Comparison of ENCODE assay signal across 19 mouse cellular contexts in the genomic region with DNA sequence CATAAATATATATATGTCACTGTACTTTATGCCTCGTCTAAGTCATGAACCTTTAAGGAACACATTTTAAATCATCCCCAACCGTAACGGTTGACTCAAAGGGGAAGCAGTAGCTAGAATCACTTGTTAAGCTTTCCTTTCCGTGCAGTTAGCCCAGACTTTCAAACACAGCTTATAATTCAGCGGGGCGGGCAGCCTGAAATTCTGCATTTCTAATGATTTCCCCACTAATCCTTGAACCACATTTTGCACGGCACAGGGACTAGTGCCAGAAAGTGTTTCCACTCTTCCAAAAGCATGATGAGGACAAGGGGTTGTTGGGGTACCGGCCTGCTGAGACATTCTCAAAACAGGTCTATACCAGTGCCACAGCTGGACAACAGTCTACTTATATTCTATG.
DNase-seq lines count a peak whose midpoint lies in the region; ATAC-seq lines count a peak whose summit lies in the region.
"Had no signal": no experiment of that assay in that cellular context is flagged by ENCODE, and none has a peak within 500 bp of the region (broad histone marks: within the 10 kb centered on the region; RNA-seq: fewer than 3 reads in every experiment).

No protein-coding gene starts in this region.

- no peaks in the 10 kb centered on the region for H3K9me3 ChIP-seq in midbrain, embryonic 11.5 days (ENCODE audit: control insufficient read depth, low read length)
- no peaks in the 10 kb centered on the region for H3K9me3 ChIP-seq in midbrain, embryonic 15.5 days
- H3K9me3 ChIP-seq: G1E had no signal

- no peak overlapping the region for H3K4me3 ChIP-seq in midbrain, embryonic 11.5 days (ENCODE audit: low read depth, low read length)
- no peak overlapping the region for H3K4me3 ChIP-seq in midbrain, embryonic 15.5 days

- WGBS in midbrain, embryonic 11.5 days = 89% methylated on average over 8 of the region's 8 CpGs
- WGBS in midbrain, embryonic 15.5 days = 82% methylated on average over 8 of the region's 8 CpGs

- no peak overlapping the region for H3K4me2 ChIP-seq in midbrain, embryonic 11.5 days
- no peak overlapping the region for H3K4me2 ChIP-seq in midbrain, embryonic 15.5 days

- no peaks in the 10 kb centered on the region for H3K36me3 ChIP-seq in midbrain, embryonic 11.5 days (ENCODE audit: control insufficient read depth, insufficient read depth, low read length)
- no peaks in the 10 kb centered on the region for H3K36me3 ChIP-seq in midbrain, embryonic 15.5 days (replicated peaks)
- H3K36me3 ChIP-seq: G1E had no signal

- no peak for ATAC-seq in midbrain, embryonic 11.5 days (ENCODE audit: low FRiP score)
- no peak for ATAC-seq in midbrain, embryonic 15.5 days (replicated peaks)
- ATAC-seq: activated CD4-positive, CD25-positive, alpha-beta regulatory T cell, adult 4 months; CD4-positive, CD25-positive, alpha-beta regulatory T cell, adult 4 months; Patski had no signal

- H3K4me1 ChIP-seq in midbrain, embryonic 11.5 days (ENCODE audit: control insufficient read depth, insufficient read depth, low read length) = no peaks in the 10 kb centered on the region
- no peaks in the 10 kb centered on the region for H3K4me1 ChIP-seq in midbrain, embryonic 15.5 days

- H3K9ac ChIP-seq in midbrain, embryonic 11.5 days (ENCODE audit: low read length) = no peak overlapping the region
- no peak overlapping the region for H3K9ac ChIP-seq in midbrain, embryonic 15.5 days

- intact Hi-C loops in heart, postnatal 36 days (cut with DNase I) = no loop called here

- H3K27ac ChIP-seq in midbrain, embryonic 11.5 days (ENCODE audit: low read depth, low read length) = no peak overlapping the region
- no peak overlapping the region for H3K27ac ChIP-seq in midbrain, embryonic 15.5 days

- peak; percentile 61 for DNase-seq in heart, adult 11 months
- no peak for DNase-seq in heart, postnatal 36 days
- DNase-seq in midbrain, embryonic 11.5 days (ENCODE audit: low spot score, missing footprints) = peak; percentile 57
- DNase-seq: adrenal gland, adult 2 months; adrenal gland, adult 8-10 months; adrenal gland, postnatal 10 days; adrenal gland, postnatal 14 days; adrenal gland, postnatal 25 days; adrenal gland, postnatal 36 days; B cell, adult 2 months; cerebellum, adult 11 months; cerebellum, adult 11-12 months; cerebellum, adult 18-20 months had no signal

- H3K27me3 ChIP-seq in midbrain, embryonic 11.5 days (ENCODE audit: control insufficient read depth, insufficient read depth, low read length) = no peaks in the 10 kb centered on the region
- no peaks in the 10 kb centered on the region for H3K27me3 ChIP-seq in midbrain, embryonic 15.5 days (replicated peaks)
- H3K27me3 ChIP-seq: CH12.LX had no signal

Comparison
In these comparisons a context has a peak if more than half of its experiments do, and no peak if none do; other contexts are left out.
1. DNase-seq: peak in heart, adult 11 months (single experiment) and midbrain, embryonic 11.5 days (single experiment); none in heart, postnatal 36 days (0 of 2).